Mouse (Mus musculus): ENCODE results near the gene Prkg1.

DNA sequence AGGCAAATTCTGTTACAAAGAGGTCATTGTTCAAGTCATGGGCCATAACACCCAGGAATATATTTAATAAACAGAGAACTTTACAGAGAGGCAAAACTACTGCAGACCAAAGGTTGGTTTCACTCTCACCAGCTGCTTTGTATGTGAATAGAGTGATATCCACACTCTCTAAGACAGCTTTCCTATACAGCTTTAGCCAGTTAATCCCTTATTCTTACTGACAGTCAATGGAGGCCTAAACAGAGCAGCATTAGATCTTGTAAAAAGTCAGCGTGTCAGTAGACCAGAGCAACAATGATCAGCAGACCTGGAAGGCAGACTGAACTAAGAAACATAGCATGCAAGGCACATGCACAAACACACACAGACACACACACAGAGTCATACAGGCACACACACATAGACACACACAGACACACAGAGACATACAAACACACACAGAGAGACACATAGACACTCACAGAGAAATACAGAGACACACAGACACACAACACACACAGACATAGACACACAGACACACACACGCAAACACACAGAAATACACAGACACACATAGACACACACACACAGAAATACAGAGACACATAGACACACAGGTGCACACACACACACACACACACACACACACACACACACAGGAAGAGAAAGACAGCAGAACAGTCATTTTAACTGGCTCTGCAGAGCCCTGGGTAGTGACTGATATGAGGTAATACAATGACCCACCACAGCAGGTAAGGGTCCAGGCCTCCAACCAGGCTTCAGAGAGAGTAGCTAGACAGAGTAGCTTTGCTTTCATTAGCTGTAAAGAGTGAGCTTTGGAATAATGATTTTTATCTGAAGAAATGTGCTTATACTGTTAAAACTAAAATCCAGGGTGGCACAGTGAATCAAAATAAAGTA, 723.6 kb downstream of the Prkg1 start:
- TF ChIP-seq CTCF (IDR thresholded peaks at IDR 0.05; ENCODE audit: borderline replicate concordance, insufficient read depth, low read length) (no peak), POLR2A (IDR thresholded peaks at IDR 0.05; ENCODE audit: low read depth, low read length) (no peak)
